Mouse (Mus musculus) lung, adult 2 months (tissue): ENCODE results near the gene Gpc6.

ENCODE experiments used
- CTCF ChIP-seq: fragments of 200-500 bp; IDR thresholded peaks from 2 replicates; pipeline ENCODE4 v1.5.1; 2011; ENCODE audit warnings: mild to moderate bottlenecking, low read length, control low read depth; ENCODE audit not compliant: insufficient read depth
- POLR2A ChIP-seq: fragments of 200-500 bp; IDR thresholded peaks from 2 replicates; pipeline ENCODE4 v1.6.1; 2011; ENCODE audit warnings: low read depth, mild to moderate bottlenecking, control low read depth, low read length, borderline replicate concordance; ENCODE audit errors: extremely low read depth

DNA sequence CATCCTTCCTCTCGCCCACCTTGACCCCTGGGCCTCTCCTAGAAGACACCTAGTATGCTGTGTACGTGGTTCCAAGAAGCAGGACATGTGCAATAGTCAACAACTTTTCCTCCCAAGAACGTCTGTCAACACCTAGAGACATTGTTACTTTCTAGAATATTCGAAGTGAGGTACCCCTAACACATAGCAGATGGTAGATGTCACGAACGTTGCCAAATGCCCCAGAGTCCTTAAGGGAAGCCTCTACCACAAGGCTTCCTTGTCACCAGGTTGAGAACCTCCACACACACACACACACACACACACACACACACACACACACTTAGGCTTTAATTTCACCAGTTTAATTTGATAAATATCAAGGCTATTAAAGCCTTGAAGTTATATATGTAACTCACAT, 600.0 kb downstream of the Gpc6 start:
- TF ChIP-seq POLR2A, result no peak
- no peak for TF ChIP-seq CTCF
